ENCODE assay signal across 8 mouse cellular contexts in genomic region chr7:27473156-27473834, GRCm38 (mm10). TPM values are rescaled to one million over a fixed set of nuclear protein-coding genes. Genes with fewer than 3 reads are reported as not detected.
A peak's percentile ranks its signal among the peaks of the same experiment; 100 is the strongest.
DNase-seq lines count a peak whose midpoint lies in the region; ATAC-seq and TF ChIP-seq lines count a peak whose summit lies in the region.

Sertad3 (plus strand) TSS chr7:27473768.

- H3K9ac ChIP-seq in embryonic facial prominence, embryonic 14.5 days (ENCODE audit: low read depth, low read length), result peak within 1 kb of the TSS; percentile 80
- H3K9ac ChIP-seq in limb, embryonic 14.5 days (ENCODE audit: low read depth, low read length, severe bottlenecking), result peak within 1 kb of the TSS; percentile 62
- peak within 1 kb of the TSS; percentile 36; the same call in 1 of the 2 replicates for H3K9ac ChIP-seq in midbrain, postnatal 0 days (replicated peaks; ENCODE audit: low read length, poor library complexity, severe bottlenecking)

- 0% methylated on average over 33 of the region's 36 CpGs for WGBS in embryonic facial prominence, embryonic 14.5 days
- WGBS in limb, embryonic 14.5 days, result under 1% methylated on average over 34 of the region's 36 CpGs
- WGBS in midbrain, postnatal 0 days, result 0% methylated on average over 36 of the region's 36 CpGs

- peak within 1 kb of the TSS; percentile 61 for H3K4me2 ChIP-seq in embryonic facial prominence, embryonic 14.5 days (ENCODE audit: low read depth, low read length)
- peak within 1 kb of the TSS; percentile 38 for H3K4me2 ChIP-seq in limb, embryonic 14.5 days (replicated peaks; ENCODE audit: low read depth, low read length, severe bottlenecking)
- peak within 1 kb of the TSS; percentile 87 for H3K4me2 ChIP-seq in midbrain, postnatal 0 days (ENCODE audit: low read depth, low read length, poor library complexity, severe bottlenecking)

- peaks cover 15% of the 10 kb centered on the region for H3K36me3 ChIP-seq in embryonic facial prominence, embryonic 14.5 days (ENCODE audit: control insufficient read depth, insufficient read depth, low read length)
- H3K36me3 ChIP-seq in limb, embryonic 14.5 days (ENCODE audit: control insufficient read depth, insufficient read depth, low read length), result peaks cover 17% of the 10 kb centered on the region
- H3K36me3 ChIP-seq in midbrain, postnatal 0 days (ENCODE audit: insufficient read depth, low read length), result 0 out of 2 replicates have a peak, but pooled peaks cover 3% of the 10 kb centered on the region

- peak within 1 kb of the TSS; percentile 95 for H3K27ac ChIP-seq in embryonic facial prominence, embryonic 14.5 days (replicated peaks; ENCODE audit: low read depth, low read length)
- H3K27ac ChIP-seq in limb, embryonic 14.5 days (replicated peaks; ENCODE audit: low read depth, low read length), result peak within 1 kb of the TSS; percentile 91
- peak within 1 kb of the TSS; percentile 60 for H3K27ac ChIP-seq in midbrain, postnatal 0 days (ENCODE audit: low read depth, low read length)

- 0 out of 2 replicates have a peak, but pooled peaks have one; percentile 12 for TF ChIP-seq POLR2A in limb, embryonic 14.5 days (IDR thresholded peaks at IDR 0.05; ENCODE audit: borderline replicate concordance, extremely low read depth, insufficient read depth, insufficient read length)

- peak; percentile 95 for DNase-seq in 3T3-L1 (ENCODE audit: low read depth, low spot score)
- peak; percentile 99 for DNase-seq in adrenal gland, postnatal 4 days (ENCODE audit: low spot score in 2 of 2)
- peak; percentile 99 for DNase-seq in embryonic facial prominence, embryonic 14.5 days (ENCODE audit: low spot score)
- DNase-seq in heart, adult 8-10 months (ENCODE audit: low spot score), result peak; percentile 99
- peak; percentile 100 for DNase-seq in kidney, adult 9 months
- DNase-seq in limb, embryonic 14.5 days (ENCODE audit: low spot score), result peak; percentile 99
- DNase-seq in midbrain, postnatal 0 days (ENCODE audit: low spot score), result peak; percentile 98
- DNase-seq in spleen, postnatal 14 days (ENCODE audit: low spot score in 2 of 2), result peak; percentile 97 to 98

- H3K27me3 ChIP-seq in embryonic facial prominence, embryonic 14.5 days (replicated peaks; ENCODE audit: control insufficient read depth, insufficient read depth, low read length), result no peaks in the 10 kb centered on the region
- H3K27me3 ChIP-seq in limb, embryonic 14.5 days (ENCODE audit: control insufficient read depth, insufficient read depth, low read length), result no peaks in the 10 kb centered on the region
- H3K27me3 ChIP-seq in midbrain, postnatal 0 days (ENCODE audit: insufficient read depth, low read length), result no peaks in the 10 kb centered on the region

- peak within 1 kb of the TSS; percentile 72 for H3K4me3 ChIP-seq in embryonic facial prominence, embryonic 14.5 days (ENCODE audit: low read depth, low read length)
- peak within 1 kb of the TSS; percentile 67 for H3K4me3 ChIP-seq in limb, embryonic 14.5 days (replicated peaks; ENCODE audit: low read length)
- peak within 1 kb of the TSS; percentile 57 for H3K4me3 ChIP-seq in midbrain, postnatal 0 days (ENCODE audit: low read depth, low read length)

- no peaks in the 10 kb centered on the region for H3K9me3 ChIP-seq in embryonic facial prominence, embryonic 14.5 days (ENCODE audit: control insufficient read depth, low read length)
- no peaks in the 10 kb centered on the region for H3K9me3 ChIP-seq in limb, embryonic 14.5 days (ENCODE audit: control insufficient read depth, low read length)
- H3K9me3 ChIP-seq in midbrain, postnatal 0 days (ENCODE audit: low read length), result no peaks in the 10 kb centered on the region

- peak; percentile 93 for ATAC-seq in embryonic facial prominence, embryonic 14.5 days (ENCODE audit: low read depth)
- ATAC-seq in limb, embryonic 14.5 days (ENCODE audit: low FRiP score, low read depth), result peak; percentile 94
- peak; percentile 89 for ATAC-seq in midbrain, postnatal 0 days (ENCODE audit: low FRiP score)

- H3K4me1 ChIP-seq in embryonic facial prominence, embryonic 14.5 days (ENCODE audit: control insufficient read depth, insufficient read depth, low read length), result 0 out of 2 replicates have a peak, but pooled peaks cover 5% of the 10 kb centered on the region
- H3K4me1 ChIP-seq in limb, embryonic 14.5 days (ENCODE audit: control insufficient read depth, insufficient read depth, low read length), result peaks cover 10% of the 10 kb centered on the region
- no peaks in the 10 kb centered on the region for H3K4me1 ChIP-seq in midbrain, postnatal 0 days (ENCODE audit: insufficient read depth, low read length)

- no peak; the same call in 1 of the 2 replicates for TF ChIP-seq CTCF in midbrain, postnatal 0 days (IDR thresholded peaks at IDR 0.05)

RNA-seq across cellular contexts. Expression of gene Sertad3, which starts in this region (rescaled TPM):
- total RNA-seq in adrenal gland, postnatal 4 days (2021), result 10 to 100 TPM; 16.7 to 17.3 TPM
- polyA plus RNA-seq in embryonic facial prominence, embryonic 14.5 days (2014; fragmentation: Nextera tagmentation; extraction: Ambion mirVana), result 31.3 and 31.9 TPM in 2 replicates
- total RNA-seq in heart, adult 8-10 months (2022), result 1 to 10 TPM; 4.8 to 5.7 (median 5.6) TPM
- polyA plus RNA-seq in limb, embryonic 14.5 days (2012; rRNA removed), result 31.3 and 32.1 TPM in 2 replicates
- polyA plus RNA-seq in limb, embryonic 14.5 days (2014; fragmentation: Nextera tagmentation; extraction: Ambion mirVana), result 31.5 and 32.4 TPM in 2 replicates
- total RNA-seq in midbrain, postnatal 0 days (2014; rRNA removed), result 5.0 and 5.7 TPM in 2 replicates
- 4.0 and 4.3 TPM in 2 replicates for polyA plus RNA-seq in midbrain, postnatal 0 days (2015; fragmentation: Nextera tagmentation; extraction: Ambion mirVana)

Comparison
In these comparisons a context has a peak if more than half of its experiments do, and no peak if none do; other contexts are left out.
1. Peak in every context shown above with its lines: DNase-seq, ATAC-seq, H3K4me3 ChIP-seq and H3K27ac ChIP-seq.